Mouse (Mus musculus) kidney, adult 9 months (tissue): ENCODE measurements at regions not wholly inside any gene's neighbourhood (a gene's known extent, or its start where the extent isn't known, plus 50 kb on each side); places are given as distances from the start of the nearest gene placed in this dataset.

ENCODE experiments used
- DNase-seq: peaks from one replicate; pipeline ENCODE4 v3.0.0; 2022

GRCm38 (mm10) chr6:78899952-78900351 is 431.3 kb upstream of the Reg3g start:
- DNase-seq: peak; percentile 55

- no peak for DNase-seq
These were observed 424.1 kb upstream of the Reg3g start for GRCm38 (mm10) chr6:78892730-78893129.

GRCm38 (mm10) chr6:78863031-78863430 is 394.4 kb upstream of the Reg3g start:
- DNase-seq: no peak

- no peak for DNase-seq
These were observed 372.6 kb upstream of the Reg3g start for GRCm38 (mm10) chr6:78841261-78841660.

GRCm38 (mm10) chr6:78825901-78826629 is 357.4 kb upstream of the Reg3g start:
- no peak for DNase-seq

GRCm38 (mm10) chr6:78821251-78821650 is 352.6 kb upstream of the Reg3g start:
- no peak for DNase-seq

GRCm38 (mm10) chr6:78797013-78797412 is 328.3 kb upstream of the Reg3g start:
- DNase-seq: no peak

GRCm38 (mm10) chr6:78788972-78789371 is 320.3 kb upstream of the Reg3g start:
- no peak for DNase-seq

- DNase-seq: no peak
These were observed 288.9 kb upstream of the Reg3g start for GRCm38 (mm10) chr6:78757619-78758018.
